Mouse (Mus musculus): ENCODE data around the gene Fzd4.

The Fzd4 gene

GRCm38 (mm10) chr7:89404081-89404733 lies at the start of gene Fzd4, which contains the start of gene Tmem135:
TSS of gene Fzd4 (plus strand) at chr7:89404355.
TSS of gene Tmem135 (minus strand) at chr7:89404222.
- DNase-seq (ENCODE audit: extremely low spot score, low spot score) = peak; percentile 98

- no peak for DNase-seq (ENCODE audit: extremely low spot score, low spot score)
Measured at GRCm38 (mm10) chr7:89355519-89356255, 48.5 kb upstream of the Fzd4 start.

GRCm38 (mm10) chr7:89356307-89356706 lies 47.8 kb upstream of the Fzd4 start:
- no peak for DNase-seq (ENCODE audit: extremely low spot score, low spot score)

GRCm38 (mm10) chr7:89363975-89364374 lies 40.2 kb upstream of the Fzd4 start:
- no peak for DNase-seq (ENCODE audit: extremely low spot score, low spot score)

GRCm38 (mm10) chr7:89365135-89365880 lies 38.8 kb upstream of the Fzd4 start:
- DNase-seq (ENCODE audit: extremely low spot score, low spot score) = no peak

GRCm38 (mm10) chr7:89367643-89368042 lies 36.5 kb upstream of the Fzd4 start:
- no peak for DNase-seq (ENCODE audit: extremely low spot score, low spot score)

- no peak for DNase-seq (ENCODE audit: extremely low spot score, low spot score)
Measured at GRCm38 (mm10) chr7:89370086-89370485, 34.1 kb upstream of the Fzd4 start.

GRCm38 (mm10) chr7:89370917-89371316 lies 33.2 kb upstream of the Fzd4 start:
- DNase-seq (ENCODE audit: extremely low spot score, low spot score) = no peak

GRCm38 (mm10) chr7:89371623-89372295 lies 32.4 kb upstream of the Fzd4 start:
- no peak for DNase-seq (ENCODE audit: extremely low spot score, low spot score)

- no peak for DNase-seq (ENCODE audit: extremely low spot score, low spot score)
Measured at GRCm38 (mm10) chr7:89380935-89381705, 23.0 kb upstream of the Fzd4 start.

GRCm38 (mm10) chr7:89382892-89383291 lies 21.3 kb upstream of the Fzd4 start:
- DNase-seq (ENCODE audit: extremely low spot score, low spot score) = no peak

GRCm38 (mm10) chr7:89388981-89389380 lies 15.2 kb upstream of the Fzd4 start:
- DNase-seq (ENCODE audit: extremely low spot score, low spot score) = no peak

GRCm38 (mm10) chr7:89390660-89391059 lies 13.5 kb upstream of the Fzd4 start:
- no peak for DNase-seq (ENCODE audit: extremely low spot score, low spot score)

GRCm38 (mm10) chr7:89391281-89391680 lies 12.9 kb upstream of the Fzd4 start:
- no peak for DNase-seq (ENCODE audit: extremely low spot score, low spot score)

- DNase-seq (ENCODE audit: extremely low spot score, low spot score) = no peak
Measured at GRCm38 (mm10) chr7:89391831-89392230, 12.3 kb upstream of the Fzd4 start.

GRCm38 (mm10) chr7:89392388-89392787 lies 11.8 kb upstream of the Fzd4 start:
- DNase-seq (ENCODE audit: extremely low spot score, low spot score) = no peak

GRCm38 (mm10) chr7:89392825-89393224 lies 11.3 kb upstream of the Fzd4 start:
- DNase-seq (ENCODE audit: extremely low spot score, low spot score) = no peak

- DNase-seq (ENCODE audit: extremely low spot score, low spot score) = no peak
Measured at GRCm38 (mm10) chr7:89395399-89395798, 8.8 kb upstream of the Fzd4 start.

GRCm38 (mm10) chr7:89396386-89396785 lies 7.8 kb upstream of the Fzd4 start:
- no peak for DNase-seq (ENCODE audit: extremely low spot score, low spot score)

- no peak for DNase-seq (ENCODE audit: extremely low spot score, low spot score)
Measured at GRCm38 (mm10) chr7:89397837-89398534, 6.2 kb upstream of the Fzd4 start.

Measured in neural tube, embryonic 10.5 days (tissue).